Mouse (Mus musculus): ENCODE measurements around the gene Smim4.
A peak's percentile ranks its signal among the peaks of the same experiment; 100 is the strongest.

Gene Smim4

GRCm38 (mm10) chr14:31138219-31138896, 9.6 kb upstream of the Smim4 start:
- DNase-seq = peak; percentile 52

- DNase-seq = no peak
These were observed 9.0 kb upstream of the Smim4 start for GRCm38 (mm10) chr14:31137791-31138190.

GRCm38 (mm10) chr14:31137281-31137595, 8.5 kb upstream of the Smim4 start:
- no peak for DNase-seq

- no peak for DNase-seq
These were observed 7.9 kb upstream of the Smim4 start for GRCm38 (mm10) chr14:31136411-31137280.

GRCm38 (mm10) chr14:31135495-31136410, 7.0 kb upstream of the Smim4 start:
- DNase-seq = no peak

GRCm38 (mm10) chr14:31134015-31135000, 5.6 kb upstream of the Smim4 start:
- DNase-seq = no peak

- DNase-seq = peak in 1 of 2 experiments; percentile 2
These were observed 4.4 kb upstream of the Smim4 start for GRCm38 (mm10) chr14:31133023-31133665.

- DNase-seq = peak in 1 of 2 experiments; percentile 3
These were observed 3.8 kb upstream of the Smim4 start for GRCm38 (mm10) chr14:31132491-31132975.

GRCm38 (mm10) chr14:31132031-31132430, 3.3 kb upstream of the Smim4 start:
- peak in 1 of 2 experiments; percentile 31 for DNase-seq

GRCm38 (mm10) chr14:31131272-31131821, 2.6 kb upstream of the Smim4 start:
- peak in 1 of 2 experiments; percentile 39 for DNase-seq

GRCm38 (mm10) chr14:31130236-31131220, 1.8 kb upstream of the Smim4 start, which contains the start of gene Nt5dc2:
TSS of gene Nt5dc2 (plus strand) at chr14:31131053.
- DNase-seq = peak; percentile 66 to 83

GRCm38 (mm10) chr14:31129326-31130235, 825 bp upstream of the Smim4 start:
- no peak for DNase-seq

GRCm38 (mm10) chr14:31128101-31128825, 493 bp downstream of the Smim4 start:
- DNase-seq = peak in 1 of 2 experiments; percentile 50

GRCm38 (mm10) chr14:31126826-31127225, 1.9 kb downstream of the Smim4 start:
- DNase-seq = no peak

GRCm38 (mm10) chr14:31125106-31126075, 3.4 kb downstream of the Smim4 start:
- DNase-seq = no peak

GRCm38 (mm10) chr14:31115522-31115921, 13.2 kb downstream of the Smim4 start:
- DNase-seq = no peak
